In genomic region chr5:75545265-75545643, GRCm38 (mm10) we compare ENCODE assay signal across 22 mouse cellular contexts. TPM values are rescaled to one million over a fixed set of nuclear protein-coding genes. Genes with fewer than 3 reads are reported as not detected.
DNase-seq lines count a peak whose midpoint lies in the region; ATAC-seq and TF ChIP-seq lines count a peak whose summit lies in the region.
"Had no signal": no experiment of that assay in that cellular context is flagged by ENCODE, and none has a peak within 500 bp of the region (broad histone marks: within the 10 kb centered on the region; RNA-seq: fewer than 3 reads in every experiment).

No protein-coding gene starts in this region.

- WGBS in lung, embryonic 14.5 days = 51% methylated on average over 4 of the region's 4 CpGs
- 82% methylated on average over 4 of the region's 4 CpGs for WGBS in midbrain, embryonic 11.5 days
- 82% methylated on average over 4 of the region's 4 CpGs for WGBS in midbrain, embryonic 13.5 days
- WGBS in intestine, postnatal 0 days = 60% methylated on average over 4 of the region's 4 CpGs
- 67% methylated on average over 4 of the region's 4 CpGs for WGBS in stomach, postnatal 0 days
- 88% methylated on average over 4 of the region's 4 CpGs for WGBS in forebrain, embryonic 12.5 days

- H3K9me3 ChIP-seq in lung, embryonic 14.5 days (ENCODE audit: low read depth, low read length) = no peaks in the 10 kb centered on the region; the same call in 1 of the 2 replicates
- no peaks in the 10 kb centered on the region for H3K9me3 ChIP-seq in midbrain, embryonic 11.5 days (ENCODE audit: control insufficient read depth, low read length)
- H3K9me3 ChIP-seq in midbrain, embryonic 13.5 days = no peaks in the 10 kb centered on the region
- H3K9me3 ChIP-seq in intestine, postnatal 0 days (ENCODE audit: control insufficient read depth) = no peaks in the 10 kb centered on the region
- no peaks in the 10 kb centered on the region for H3K9me3 ChIP-seq in stomach, postnatal 0 days (ENCODE audit: control insufficient read depth, low read length)
- H3K9me3 ChIP-seq in forebrain, embryonic 12.5 days = no peaks in the 10 kb centered on the region
- H3K9me3 ChIP-seq: embryonic facial prominence, embryonic 10.5 days; forebrain, embryonic 10.5 days; forebrain, embryonic 15.5 days; heart, embryonic 10.5 days; hindbrain, embryonic 13.5 days had no signal

- H3K27ac ChIP-seq in lung, embryonic 14.5 days (ENCODE audit: low read depth) = 0 out of 2 replicates have a peak overlapping the region, but pooled peaks have one; percentile 13
- H3K27ac ChIP-seq in midbrain, embryonic 11.5 days (ENCODE audit: low read depth, low read length) = no peak overlapping the region
- H3K27ac ChIP-seq in midbrain, embryonic 13.5 days = no peak overlapping the region
- H3K27ac ChIP-seq in intestine, postnatal 0 days (ENCODE audit: low read depth, low read length) = no peak overlapping the region
- H3K27ac ChIP-seq in stomach, postnatal 0 days (replicated peaks) = peak overlapping the region; percentile 19; the same call in 1 of the 2 replicates
- H3K27ac ChIP-seq in forebrain, embryonic 12.5 days = no peak overlapping the region
- H3K27ac ChIP-seq: embryonic facial prominence, embryonic 10.5 days; forebrain, embryonic 10.5 days; forebrain, embryonic 15.5 days; heart, embryonic 10.5 days; hindbrain, embryonic 13.5 days had no signal

- no peak overlapping the region for H3K4me2 ChIP-seq in lung, embryonic 14.5 days
- H3K4me2 ChIP-seq in midbrain, embryonic 11.5 days = no peak overlapping the region
- no peak overlapping the region for H3K4me2 ChIP-seq in midbrain, embryonic 13.5 days (replicated peaks)
- H3K4me2 ChIP-seq in intestine, postnatal 0 days (replicated peaks; ENCODE audit: low read depth) = no peak overlapping the region
- no peak overlapping the region for H3K4me2 ChIP-seq in stomach, postnatal 0 days (replicated peaks; ENCODE audit: low read depth)
- no peak overlapping the region for H3K4me2 ChIP-seq in forebrain, embryonic 12.5 days
- H3K4me2 ChIP-seq: forebrain, embryonic 15.5 days; hindbrain, embryonic 13.5 days had no signal

- H3K36me3 ChIP-seq in lung, embryonic 14.5 days (ENCODE audit: insufficient read depth) = no peaks in the 10 kb centered on the region
- H3K36me3 ChIP-seq in midbrain, embryonic 11.5 days (ENCODE audit: control insufficient read depth, insufficient read depth, low read length) = no peaks in the 10 kb centered on the region
- H3K36me3 ChIP-seq in midbrain, embryonic 13.5 days = no peaks in the 10 kb centered on the region
- H3K36me3 ChIP-seq in intestine, postnatal 0 days (ENCODE audit: control insufficient read depth, insufficient read depth) = no peaks in the 10 kb centered on the region
- H3K36me3 ChIP-seq in stomach, postnatal 0 days (ENCODE audit: control insufficient read depth, insufficient read depth, low read length) = no peaks in the 10 kb centered on the region
- no peaks in the 10 kb centered on the region for H3K36me3 ChIP-seq in forebrain, embryonic 12.5 days (replicated peaks)
- H3K36me3 ChIP-seq: embryonic facial prominence, embryonic 10.5 days; forebrain, embryonic 10.5 days; forebrain, embryonic 15.5 days; heart, embryonic 10.5 days; hindbrain, embryonic 13.5 days had no signal

- no peak for TF ChIP-seq EP300 in stomach, postnatal 0 days (optimal IDR thresholded peaks at IDR 0.05)

- ATAC-seq in lung, embryonic 14.5 days (ENCODE audit: insufficient read depth) = peak; percentile 21
- no peak for ATAC-seq in midbrain, embryonic 11.5 days (ENCODE audit: low FRiP score)
- no peak for ATAC-seq in midbrain, embryonic 13.5 days
- ATAC-seq in intestine, postnatal 0 days = peak; percentile 22; the same call in 1 of the 2 replicates
- peak; percentile 75 for ATAC-seq in stomach, postnatal 0 days (ENCODE audit: low FRiP score, low TSS enrichment)
- ATAC-seq in forebrain, embryonic 12.5 days (ENCODE audit: low FRiP score) = no peak
- ATAC-seq: activated CD4-positive, CD25-positive, alpha-beta regulatory T cell, adult 4 months; forebrain, embryonic 15.5 days had no signal

- no peak overlapping the region for H3K9ac ChIP-seq in lung, embryonic 14.5 days
- H3K9ac ChIP-seq in midbrain, embryonic 11.5 days (ENCODE audit: low read length) = no peak overlapping the region
- H3K9ac ChIP-seq in midbrain, embryonic 13.5 days (replicated peaks) = no peak overlapping the region
- H3K9ac ChIP-seq in intestine, postnatal 0 days (ENCODE audit: low read depth, low read length) = no peak overlapping the region
- no peak overlapping the region for H3K9ac ChIP-seq in stomach, postnatal 0 days (ENCODE audit: low read length)
- H3K9ac ChIP-seq in forebrain, embryonic 12.5 days = no peak overlapping the region
- H3K9ac ChIP-seq: forebrain, embryonic 15.5 days; hindbrain, embryonic 13.5 days had no signal

- DNase-seq in lung, embryonic 14.5 days = no peak
- no peak for DNase-seq in lung, postnatal 25 days (ENCODE audit: low spot score)
- peak; percentile 26 for DNase-seq in midbrain, embryonic 11.5 days (ENCODE audit: low spot score, missing footprints)
- no peak for DNase-seq in stomach, postnatal 0 days (ENCODE audit: low spot score)
- no peak for DNase-seq in spleen, postnatal 14 days (ENCODE audit: low spot score in 2 of 2)
- DNase-seq: adrenal gland, postnatal 14 days; cerebellum, adult 18-20 months; cerebellum, adult 9-11 months; gastrocnemius, postnatal 36 days; heart, adult 11 months had no signal

- no peak overlapping the region for H3K4me3 ChIP-seq in lung, embryonic 14.5 days (ENCODE audit: low read depth, low read length)
- no peak overlapping the region for H3K4me3 ChIP-seq in midbrain, embryonic 11.5 days (ENCODE audit: low read depth, low read length)
- H3K4me3 ChIP-seq in midbrain, embryonic 13.5 days (replicated peaks) = no peak overlapping the region
- H3K4me3 ChIP-seq in intestine, postnatal 0 days (ENCODE audit: low read depth, low read length) = no peak overlapping the region
- H3K4me3 ChIP-seq in stomach, postnatal 0 days (ENCODE audit: low read depth, low read length) = no peak overlapping the region
- H3K4me3 ChIP-seq in forebrain, embryonic 12.5 days (replicated peaks) = no peak overlapping the region
- H3K4me3 ChIP-seq: embryonic facial prominence, embryonic 10.5 days; erythroblast, embryonic 14.5 days; forebrain, embryonic 10.5 days; forebrain, embryonic 15.5 days; heart, embryonic 10.5 days; hindbrain, embryonic 13.5 days had no signal

- H3K27me3 ChIP-seq in lung, embryonic 14.5 days (ENCODE audit: insufficient read depth, low read length) = no peaks in the 10 kb centered on the region
- no peaks in the 10 kb centered on the region for H3K27me3 ChIP-seq in midbrain, embryonic 11.5 days (ENCODE audit: control insufficient read depth, insufficient read depth, low read length)
- H3K27me3 ChIP-seq in midbrain, embryonic 13.5 days = no peaks in the 10 kb centered on the region
- no peaks in the 10 kb centered on the region for H3K27me3 ChIP-seq in intestine, postnatal 0 days (replicated peaks; ENCODE audit: control insufficient read depth, insufficient read depth, low read length)
- H3K27me3 ChIP-seq in stomach, postnatal 0 days (ENCODE audit: control insufficient read depth, insufficient read depth, low read length) = no peaks in the 10 kb centered on the region
- no peaks in the 10 kb centered on the region for H3K27me3 ChIP-seq in forebrain, embryonic 12.5 days
- H3K27me3 ChIP-seq: CH12.LX; forebrain, embryonic 15.5 days; hindbrain, embryonic 13.5 days; Patski had no signal

- peaks cover 14% of the 10 kb centered on the region; the same call in 1 of the 2 replicates for H3K4me1 ChIP-seq in lung, embryonic 14.5 days (ENCODE audit: insufficient read depth)
- no peaks in the 10 kb centered on the region for H3K4me1 ChIP-seq in midbrain, embryonic 11.5 days (ENCODE audit: control insufficient read depth, insufficient read depth, low read length)
- H3K4me1 ChIP-seq in midbrain, embryonic 13.5 days (replicated peaks) = no peaks in the 10 kb centered on the region
- peaks cover 8% of the 10 kb centered on the region for H3K4me1 ChIP-seq in intestine, postnatal 0 days (replicated peaks; ENCODE audit: control insufficient read depth, insufficient read depth, low read length)
- peaks cover 6% of the 10 kb centered on the region for H3K4me1 ChIP-seq in stomach, postnatal 0 days (replicated peaks; ENCODE audit: control insufficient read depth, insufficient read depth)
- H3K4me1 ChIP-seq in forebrain, embryonic 12.5 days = no peaks in the 10 kb centered on the region
- H3K4me1 ChIP-seq: forebrain, embryonic 10.5 days; forebrain, embryonic 15.5 days; heart, embryonic 10.5 days; hindbrain, embryonic 13.5 days had no signal

- TF ChIP-seq CTCF in lung, embryonic 14.5 days (IDR thresholded peaks at IDR 0.05; ENCODE audit: low read depth) = no peak
- TF ChIP-seq CTCF in intestine, postnatal 0 days (IDR thresholded peaks at IDR 0.05; ENCODE audit: low read depth) = no peak
- TF ChIP-seq CTCF in stomach, postnatal 0 days (IDR thresholded peaks at IDR 0.05; ENCODE audit: low read depth) = no peak

RNA-seq across cellular contexts. Expression of gene Kit, which starts 29.5 kb away (rescaled TPM):
- polyA plus RNA-seq in lung, embryonic 14.5 days (2014; fragmentation: Nextera tagmentation; extraction: Ambion mirVana) = 44.7 and 49.0 TPM in 2 replicates
- polyA plus RNA-seq in midbrain, embryonic 11.5 days (2014; fragmentation: Nextera tagmentation; extraction: Ambion mirVana) = 19.6 and 20.4 TPM in 2 replicates
- polyA plus RNA-seq in midbrain, embryonic 13.5 days (2015; fragmentation: Nextera tagmentation; extraction: Ambion mirVana) = 28.8 and 30.7 TPM in 2 replicates
- polyA plus RNA-seq in intestine, postnatal 0 days (2015; fragmentation: Nextera tagmentation; extraction: Ambion mirVana) = 6.8 and 7.2 TPM in 2 replicates
- 15.9 and 18.5 TPM in 2 replicates for polyA plus RNA-seq in stomach, postnatal 0 days (2015; fragmentation: Nextera tagmentation; extraction: Ambion mirVana)
- 23.9 and 27.5 TPM in 2 replicates for polyA plus RNA-seq in forebrain, embryonic 12.5 days (2016; fragmentation: Nextera tagmentation; extraction: Ambion mirVana)

Comparison
In these comparisons a context has a peak if more than half of its experiments do, and no peak if none do; other contexts are left out.
1. ATAC-seq: peak in lung, embryonic 14.5 days (single experiment), intestine, postnatal 0 days (single experiment) and stomach, postnatal 0 days (single experiment); none in midbrain, embryonic 11.5 days (single experiment), midbrain, embryonic 13.5 days (single experiment) and forebrain, embryonic 12.5 days (single experiment).
2. H3K27ac ChIP-seq: peak in lung, embryonic 14.5 days (single experiment) and stomach, postnatal 0 days (single experiment); none in midbrain, embryonic 11.5 days (single experiment), midbrain, embryonic 13.5 days (single experiment), intestine, postnatal 0 days (single experiment) and forebrain, embryonic 12.5 days (single experiment).